Mouse (Mus musculus): ENCODE data around the gene Vmn1r60. TPM values are rescaled to one million over a fixed set of nuclear protein-coding genes. Genes with fewer than 3 reads are reported as not detected.
"Not testable (repeated sequence)": the region's sequence is repeated elsewhere in the genome, so short reads cannot be mapped to it uniquely, and the experiment has no call there.

The Vmn1r60 gene
- not detected in 2 replicates for polyA plus RNA-seq (2014; fragmentation: Nextera tagmentation; extraction: Ambion mirVana)

GRCm38 (mm10) chr7:5547217-5547616 lies at the start of gene Vmn1r60:
Vmn1r60 (minus strand) TSS chr7:5547317.
- not testable (repeated sequence) for H3K36me3 ChIP-seq (ENCODE audit: control insufficient read depth, insufficient read depth, low read length); H3K27ac ChIP-seq (replicated peaks; ENCODE audit: low read depth, low read length); H3K9me3 ChIP-seq (ENCODE audit: control insufficient read depth, low read length); H3K4me2 ChIP-seq (ENCODE audit: low read depth, low read length); H3K4me3 ChIP-seq (ENCODE audit: low read depth, low read length); ATAC-seq (ENCODE audit: low read depth); H3K4me1 ChIP-seq (ENCODE audit: control insufficient read depth, insufficient read depth, low read length); DNase-seq (ENCODE audit: low spot score); H3K9ac ChIP-seq (ENCODE audit: low read depth, low read length); H3K27me3 ChIP-seq (replicated peaks; ENCODE audit: control insufficient read depth, insufficient read depth, low read length)
- WGBS: 83% methylated on average over 1 of the region's 1 CpGs

DNA sequence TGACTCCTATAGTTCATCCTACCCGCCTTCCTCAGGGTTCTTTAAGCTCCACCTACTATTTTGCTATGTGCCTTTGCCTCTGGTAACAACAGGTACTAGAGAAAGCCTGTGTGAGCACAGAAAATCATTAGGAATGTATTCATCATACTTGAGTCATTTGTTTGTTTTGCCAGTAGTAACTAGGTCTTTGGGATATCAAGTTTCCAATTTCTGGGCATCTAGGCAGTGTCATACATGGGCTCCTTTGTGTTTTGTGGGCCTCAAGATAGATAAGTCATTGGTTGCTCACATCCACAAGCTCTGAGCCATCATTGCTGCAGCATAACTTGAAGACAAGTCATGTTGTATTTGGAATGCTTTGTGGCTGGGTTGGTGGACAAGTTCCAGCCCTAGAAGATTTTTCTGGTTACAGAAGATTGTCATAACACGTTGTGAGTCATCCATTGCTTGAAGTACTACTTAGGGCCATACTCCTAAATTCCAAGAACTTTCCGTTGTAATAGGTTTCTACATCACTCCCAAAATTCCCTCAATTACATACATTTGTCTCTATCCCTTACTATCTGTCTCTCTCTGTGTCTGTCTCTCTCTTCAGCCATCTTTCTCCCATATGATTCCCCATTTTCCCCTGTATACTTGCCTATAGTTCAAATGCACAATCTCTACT lies 6.2 kb downstream of the Vmn1r60 start:
- not testable (repeated sequence) for H3K4me2 ChIP-seq (ENCODE audit: low read depth, low read length); H3K9me3 ChIP-seq (ENCODE audit: control insufficient read depth, low read length); DNase-seq (ENCODE audit: low spot score); H3K27ac ChIP-seq (replicated peaks; ENCODE audit: low read depth, low read length); H3K4me1 ChIP-seq (ENCODE audit: control insufficient read depth, insufficient read depth, low read length); H3K27me3 ChIP-seq (replicated peaks; ENCODE audit: control insufficient read depth, insufficient read depth, low read length); H3K9ac ChIP-seq (ENCODE audit: low read depth, low read length); H3K4me3 ChIP-seq (ENCODE audit: low read depth, low read length); H3K36me3 ChIP-seq (ENCODE audit: control insufficient read depth, insufficient read depth, low read length); ATAC-seq (ENCODE audit: low read depth)
- 50% methylated on average over 3 of the region's 3 CpGs for WGBS

- not testable (repeated sequence) for H3K4me3 ChIP-seq (ENCODE audit: low read depth, low read length); H3K27me3 ChIP-seq (replicated peaks; ENCODE audit: control insufficient read depth, insufficient read depth, low read length); H3K9ac ChIP-seq (ENCODE audit: low read depth, low read length); DNase-seq (ENCODE audit: low spot score); ATAC-seq (ENCODE audit: low read depth); H3K9me3 ChIP-seq (ENCODE audit: control insufficient read depth, low read length); H3K36me3 ChIP-seq (ENCODE audit: control insufficient read depth, insufficient read depth, low read length); H3K4me1 ChIP-seq (ENCODE audit: control insufficient read depth, insufficient read depth, low read length); H3K4me2 ChIP-seq (ENCODE audit: low read depth, low read length); H3K27ac ChIP-seq (replicated peaks; ENCODE audit: low read depth, low read length)
These were observed 53.3 kb downstream of the Vmn1r60 start, which contains the start of gene Vmn2r28 for GRCm38 (mm10) chr7:5493856-5494255. Vmn2r28 (minus strand) TSS chr7:5493956.

Other genes starting within 250 kb of the Vmn1r60 start
- not detected in 2 replicates for gene Gm5065, start 196.8 kb downstream of the Vmn1r60 start, polyA plus RNA-seq (2014; fragmentation: Nextera tagmentation; extraction: Ambion mirVana)
- gene Nlrp2, start 196.3 kb downstream of the Vmn1r60 start, polyA plus RNA-seq (2014; fragmentation: Nextera tagmentation; extraction: Ambion mirVana): not detected in 2 replicates
- not detected in 2 replicates for gene Vmn1r58, start 133.9 kb downstream of the Vmn1r60 start, polyA plus RNA-seq (2014; fragmentation: Nextera tagmentation; extraction: Ambion mirVana)
- not detected in 2 replicates for gene Vmn1r59, start 90.5 kb downstream of the Vmn1r60 start, polyA plus RNA-seq (2014; fragmentation: Nextera tagmentation; extraction: Ambion mirVana)
- not detected in 2 replicates for gene Vmn2r28, start 53.4 kb downstream of the Vmn1r60 start, polyA plus RNA-seq (2014; fragmentation: Nextera tagmentation; extraction: Ambion mirVana)
- not detected in 2 replicates for gene Vmn1r61, start 66.0 kb upstream of the Vmn1r60 start, polyA plus RNA-seq (2014; fragmentation: Nextera tagmentation; extraction: Ambion mirVana)
- gene Vmn1r62, start 126.3 kb upstream of the Vmn1r60 start, polyA plus RNA-seq (2014; fragmentation: Nextera tagmentation; extraction: Ambion mirVana): not detected in 2 replicates

Measured in embryonic facial prominence, embryonic 14.5 days (tissue).